Mouse (Mus musculus): ENCODE results near the gene Wdr81. TPM values are rescaled to one million over a fixed set of nuclear protein-coding genes. Genes with fewer than 3 reads are reported as not detected.

Wdr81 gene
- total RNA-seq (2014; rRNA removed) (17.4 and 29.7 TPM in 2 replicates), polyA plus RNA-seq (2015; fragmentation: Nextera tagmentation; extraction: Ambion mirVana) (4.5 and 4.8 TPM in 2 replicates)

GRCm38 (mm10) chr11:75453991-75454930, at the start of gene Wdr81:
Gene Wdr81, minus strand, starts transcription at chr11:75454717.
- TF ChIP-seq CTCF (IDR thresholded peaks at IDR 0.05), result peak; percentile 51
- peak within 1 kb of the TSS; percentile 34 for H3K27ac ChIP-seq (ENCODE audit: low read depth, low read length)
- 3% methylated on average over 54 of the region's 56 CpGs for WGBS
- H3K4me1 ChIP-seq (ENCODE audit: insufficient read depth, low read length), result peaks cover 13% of the 10 kb centered on the region; the same call in 1 of the 2 replicates
- no peaks in the 10 kb centered on the region for H3K27me3 ChIP-seq (ENCODE audit: insufficient read depth, low read length)
- H3K4me3 ChIP-seq (ENCODE audit: low read depth, low read length), result peak within 1 kb of the TSS; percentile 73
- H3K36me3 ChIP-seq (ENCODE audit: insufficient read depth, low read length), result peaks cover 4% of the 10 kb centered on the region
- peak within 1 kb of the TSS; percentile 100 for H3K4me2 ChIP-seq (ENCODE audit: low read depth, low read length, poor library complexity, severe bottlenecking)
- H3K9ac ChIP-seq (replicated peaks; ENCODE audit: low read length, poor library complexity, severe bottlenecking), result peak within 1 kb of the TSS; percentile 75
- H3K9me3 ChIP-seq (ENCODE audit: low read length), result no peaks in the 10 kb centered on the region
- DNase-seq (ENCODE audit: low spot score) (peak; percentile 94), ATAC-seq (ENCODE audit: low FRiP score) (peak; percentile 91)

DNA sequence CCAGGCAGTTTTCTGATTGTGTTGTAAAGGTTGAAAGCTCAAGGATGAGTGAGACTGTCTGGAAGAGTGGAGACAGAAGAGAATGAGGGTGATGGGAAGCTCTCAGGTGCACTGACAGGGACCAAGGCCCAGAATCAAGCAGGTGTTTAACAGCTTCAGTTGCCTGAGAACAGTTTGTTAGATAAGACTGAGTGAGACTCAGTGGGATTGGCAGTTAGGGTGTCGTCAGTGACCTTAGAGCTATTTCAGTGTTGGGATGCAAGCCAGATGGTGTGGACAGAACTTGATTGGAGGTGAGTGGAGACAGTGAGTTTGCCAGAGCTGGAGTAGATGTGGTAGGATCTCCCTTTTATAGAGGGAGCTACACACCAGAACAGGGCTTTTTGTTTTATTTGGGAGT, 43.6 kb upstream of the Wdr81 start:
- Histone ChIP-seq H3K36me3 (ENCODE audit: insufficient read depth, low read length) (peaks cover 95% of the 10 kb centered on the region), H3K27me3 (ENCODE audit: insufficient read depth, low read length) (no peaks in the 10 kb centered on the region), H3K27ac (ENCODE audit: low read depth, low read length) (no peak overlapping the region), H3K9me3 (ENCODE audit: low read length) (no peaks in the 10 kb centered on the region), H3K4me1 (ENCODE audit: insufficient read depth, low read length) (no peaks in the 10 kb centered on the region), H3K9ac (replicated peaks; ENCODE audit: low read length, poor library complexity, severe bottlenecking) (no peak overlapping the region), H3K4me3 (ENCODE audit: low read depth, low read length) (no peak overlapping the region), H3K4me2 (ENCODE audit: low read depth, low read length, poor library complexity, severe bottlenecking) (no peak overlapping the region)
- no peak for ATAC-seq (ENCODE audit: low FRiP score)
- no peak for DNase-seq (ENCODE audit: low spot score)
- 91% methylated on average over 1 of the region's 1 CpGs for WGBS
- TF ChIP-seq CTCF (IDR thresholded peaks at IDR 0.05), result no peak

GRCm38 (mm10) chr11:75494296-75495049, 40.0 kb upstream of the Wdr81 start:
- H3K4me3 ChIP-seq (ENCODE audit: low read depth, low read length), result no peak overlapping the region

GRCm38 (mm10) chr11:75487496-75487895, 33.0 kb upstream of the Wdr81 start:
- Histone ChIP-seq H3K4me2 (ENCODE audit: low read depth, low read length, poor library complexity, severe bottlenecking) (peak overlapping the region; percentile 89), H3K9me3 (ENCODE audit: low read length) (no peaks in the 10 kb centered on the region), H3K36me3 (ENCODE audit: insufficient read depth, low read length) (peaks cover 32% of the 10 kb centered on the region), H3K4me3 (ENCODE audit: low read depth, low read length) (peak overlapping the region; percentile 99), H3K27ac (ENCODE audit: low read depth, low read length) (peak overlapping the region; percentile 85; the same call in 1 of the 2 replicates), H3K4me1 (ENCODE audit: insufficient read depth, low read length) (peaks cover 8% of the 10 kb centered on the region; the same call in 1 of the 2 replicates), H3K27me3 (ENCODE audit: insufficient read depth, low read length) (no peaks in the 10 kb centered on the region), H3K9ac (replicated peaks; ENCODE audit: low read length, poor library complexity, severe bottlenecking) (peak overlapping the region; percentile 96)
- no peak for DNase-seq (ENCODE audit: low spot score)
- WGBS, result 45% methylated on average over 6 of the region's 6 CpGs
- no peak for TF ChIP-seq CTCF (IDR thresholded peaks at IDR 0.05)
- no peak for ATAC-seq (ENCODE audit: low FRiP score)

More at GRCm38 (mm10) chr11:75494296-75495049, 40.0 kb upstream of the Wdr81 start:
- 95% methylated on average over 10 of the region's 10 CpGs for WGBS
- Histone ChIP-seq H3K9ac (replicated peaks; ENCODE audit: low read length, poor library complexity, severe bottlenecking) (no peak overlapping the region), H3K27ac (ENCODE audit: low read depth, low read length) (no peak overlapping the region), H3K9me3 (ENCODE audit: low read length) (no peaks in the 10 kb centered on the region), H3K4me1 (ENCODE audit: insufficient read depth, low read length) (no peaks in the 10 kb centered on the region), H3K4me2 (ENCODE audit: low read depth, low read length, poor library complexity, severe bottlenecking) (no peak overlapping the region), H3K36me3 (ENCODE audit: insufficient read depth, low read length) (peaks cover 96% of the 10 kb centered on the region), H3K27me3 (ENCODE audit: insufficient read depth, low read length) (no peaks in the 10 kb centered on the region)
- DNase-seq (ENCODE audit: low spot score), result no peak
- TF ChIP-seq CTCF (IDR thresholded peaks at IDR 0.05), result no peak
- ATAC-seq (ENCODE audit: low FRiP score), result no peak

GRCm38 (mm10) chr11:75486601-75487285, 32.2 kb upstream of the Wdr81 start, which contains the start of gene Prpf8:
Gene Prpf8, plus strand, starts transcription at chr11:75486816.
- H3K4me2 ChIP-seq (ENCODE audit: low read depth, low read length, poor library complexity, severe bottlenecking), result peak within 1 kb of the TSS; percentile 89
- H3K4me1 ChIP-seq (ENCODE audit: insufficient read depth, low read length), result peaks cover 8% of the 10 kb centered on the region; the same call in 1 of the 2 replicates
- WGBS, result under 1% methylated on average over 52 of the region's 52 CpGs
- H3K27me3 ChIP-seq (ENCODE audit: insufficient read depth, low read length), result no peaks in the 10 kb centered on the region
- H3K9ac ChIP-seq (replicated peaks; ENCODE audit: low read length, poor library complexity, severe bottlenecking), result peak within 1 kb of the TSS; percentile 96
- H3K9me3 ChIP-seq (ENCODE audit: low read length), result no peaks in the 10 kb centered on the region
- DNase-seq (ENCODE audit: low spot score), result peak; percentile 99
- peaks cover 25% of the 10 kb centered on the region for H3K36me3 ChIP-seq (ENCODE audit: insufficient read depth, low read length)
- peak within 1 kb of the TSS; percentile 85 for H3K27ac ChIP-seq (ENCODE audit: low read depth, low read length)
- peak within 1 kb of the TSS; percentile 99 for H3K4me3 ChIP-seq (ENCODE audit: low read depth, low read length)
- peak; percentile 100 for ATAC-seq (ENCODE audit: low FRiP score)
- TF ChIP-seq CTCF (IDR thresholded peaks at IDR 0.05), result no peak
